Mouse (Mus musculus) Muller cell, postnatal 12 days (primary cell): Measurements from ENCODE around the gene Kpna4.

Experiments used
- DNase-seq: peaks from one replicate; pipeline ENCODE4 v3.0.0-alpha.2; 2015; ENCODE audit errors: inconsistent ontology term

The Kpna4 gene

GRCm38 (mm10) chr3:69126509-69127345, at the start of gene Kpna4:
Gene Kpna4 (minus strand): TSS chr3:69127113.
- DNase-seq: peak; percentile 99

- peak; percentile 77 for DNase-seq
Observed at GRCm38 (mm10) chr3:69175229-69175628, 48.3 kb upstream of the Kpna4 start.

DNA sequence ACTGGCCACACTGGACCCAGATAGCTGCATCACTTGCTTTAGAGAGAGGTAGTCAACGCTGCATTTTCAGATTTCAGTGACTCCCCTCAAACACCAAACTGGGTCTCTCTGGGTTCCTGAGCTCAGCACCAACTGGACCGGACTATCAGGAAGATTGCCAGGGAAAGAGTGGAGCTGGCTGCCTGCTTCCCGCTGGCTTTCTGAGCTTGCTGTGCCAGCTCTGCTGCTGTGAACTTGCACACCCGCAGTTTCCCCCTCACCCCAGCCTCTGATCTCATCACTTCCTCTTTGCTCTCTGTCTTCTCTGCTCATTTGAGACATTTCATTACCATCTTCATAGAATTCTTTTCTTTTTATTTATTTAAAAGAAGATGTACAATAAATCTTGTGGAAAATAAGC, 44.2 kb upstream of the Kpna4 start:
- peak; percentile 54 for DNase-seq

GRCm38 (mm10) chr3:69169796-69170195, 42.9 kb upstream of the Kpna4 start:
- peak; percentile 73 for DNase-seq

DNA sequence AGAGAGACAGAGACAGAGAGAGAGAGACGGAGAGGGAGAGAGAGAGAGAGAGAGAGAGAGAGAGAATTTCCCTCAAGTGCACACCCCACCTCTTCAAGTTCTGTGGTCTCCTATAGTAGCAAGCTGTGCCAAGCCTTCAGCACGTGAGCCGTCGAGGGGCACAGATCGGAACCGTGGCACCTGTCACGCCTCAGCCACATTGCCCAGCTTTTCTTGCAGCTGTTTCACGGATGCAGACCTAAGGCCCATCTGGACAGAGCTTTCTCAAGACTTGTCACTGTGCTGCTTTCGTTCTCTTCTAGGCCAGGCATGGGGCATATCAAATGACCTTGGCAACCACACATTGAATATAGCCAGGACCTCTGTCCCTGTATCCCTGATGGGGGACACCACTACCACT, 41.8 kb upstream of the Kpna4 start:
- DNase-seq: no peak

- no peak for DNase-seq
Observed at GRCm38 (mm10) chr3:69163057-69163456, 36.1 kb upstream of the Kpna4 start.

- DNase-seq: no peak
Observed at GRCm38 (mm10) chr3:69160429-69160828, 33.5 kb upstream of the Kpna4 start.

DNA sequence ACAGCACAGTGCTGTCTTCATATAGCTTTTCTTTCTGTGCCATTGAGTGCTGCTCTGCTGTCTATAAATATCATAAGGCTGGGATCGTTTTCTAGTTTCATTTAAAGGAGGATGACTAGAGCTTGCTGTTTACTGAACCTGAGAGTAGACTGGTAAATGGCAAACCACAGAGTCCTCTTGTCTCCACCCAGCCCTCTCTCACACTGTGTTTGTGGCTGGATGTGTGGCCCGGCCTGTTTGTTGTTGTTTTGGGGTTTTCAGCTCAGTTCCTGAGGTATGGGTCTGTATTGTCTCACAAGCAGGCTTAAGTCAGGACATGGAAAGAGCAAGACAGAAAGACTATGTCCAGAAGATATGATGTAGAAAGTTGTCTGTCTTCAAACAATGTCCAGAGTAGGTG, 32.6 kb upstream of the Kpna4 start:
- no peak for DNase-seq

DNA sequence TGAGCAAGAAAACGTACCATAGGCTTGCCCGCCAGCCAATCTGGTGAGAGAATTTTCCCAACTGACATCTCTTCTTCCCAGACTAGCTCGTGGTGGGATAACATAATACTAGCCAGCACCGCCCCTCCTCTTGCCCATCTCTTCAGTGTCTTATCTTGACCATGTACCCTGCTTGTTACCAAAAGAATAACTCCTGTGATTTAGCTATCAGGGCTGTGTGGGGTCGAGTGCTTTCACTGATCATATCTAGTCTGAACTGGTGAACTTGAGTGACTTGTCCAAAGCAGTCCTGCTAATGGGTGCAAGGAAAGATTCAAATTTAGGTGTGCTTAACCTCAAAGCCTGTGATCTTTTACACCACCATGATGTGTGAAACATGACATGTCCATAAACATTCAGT, 31.0 kb upstream of the Kpna4 start:
- DNase-seq: no peak

- no peak for DNase-seq
Observed at GRCm38 (mm10) chr3:69156484-69156883, 29.6 kb upstream of the Kpna4 start.

DNA sequence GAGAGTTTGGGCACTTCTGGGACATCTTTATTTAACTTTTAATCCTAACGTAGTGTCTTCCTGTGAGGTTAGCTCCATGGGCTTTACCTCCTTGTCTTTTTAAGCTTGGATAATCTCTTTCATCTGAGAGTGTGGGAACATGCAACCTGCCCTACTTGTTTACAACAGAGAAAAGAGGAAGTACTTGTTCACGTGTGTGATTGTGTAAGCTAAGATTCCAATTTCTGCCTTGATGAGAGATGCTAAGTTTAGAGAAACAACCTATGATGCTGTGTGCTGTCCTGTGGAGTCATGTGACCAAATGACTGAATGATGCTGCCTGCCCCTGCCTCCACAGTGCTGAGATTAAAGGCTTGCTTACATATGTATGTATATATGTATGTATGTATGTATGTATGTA, 27.8 kb upstream of the Kpna4 start:
- no peak for DNase-seq

- no peak for DNase-seq
Observed at GRCm38 (mm10) chr3:69150921-69151320, 24.0 kb upstream of the Kpna4 start.

GRCm38 (mm10) chr3:69142372-69142994, 15.6 kb upstream of the Kpna4 start:
- no peak for DNase-seq

GRCm38 (mm10) chr3:69140851-69141250, 13.9 kb upstream of the Kpna4 start:
- DNase-seq: no peak

- no peak for DNase-seq
Observed at GRCm38 (mm10) chr3:69136059-69136458, 9.1 kb upstream of the Kpna4 start.

DNA sequence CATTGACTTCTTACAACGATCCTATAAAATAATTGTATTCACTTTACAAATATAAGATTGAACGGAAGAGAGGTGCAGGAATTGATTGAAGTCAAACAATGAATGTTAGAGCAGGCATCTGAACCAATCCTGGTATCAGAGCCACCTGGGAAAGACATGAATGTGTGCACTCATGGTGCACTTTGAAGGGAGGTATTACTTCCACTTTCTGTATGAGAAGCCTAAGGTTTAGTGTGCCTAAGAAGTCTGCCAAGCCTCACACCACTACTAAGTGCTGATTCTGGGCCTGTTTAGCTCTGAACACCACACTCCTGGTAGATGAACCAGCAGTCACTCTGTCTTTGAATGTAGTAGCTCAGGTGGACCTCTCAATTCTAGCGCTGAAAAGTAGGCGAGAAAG, 4.1 kb upstream of the Kpna4 start:
- no peak for DNase-seq

- DNase-seq: no peak
Observed at GRCm38 (mm10) chr3:69127693-69128092, 780 bp upstream of the Kpna4 start.

- DNase-seq: no peak
Observed at GRCm38 (mm10) chr3:69127346-69127678, 399 bp upstream of the Kpna4 start.

DNA sequence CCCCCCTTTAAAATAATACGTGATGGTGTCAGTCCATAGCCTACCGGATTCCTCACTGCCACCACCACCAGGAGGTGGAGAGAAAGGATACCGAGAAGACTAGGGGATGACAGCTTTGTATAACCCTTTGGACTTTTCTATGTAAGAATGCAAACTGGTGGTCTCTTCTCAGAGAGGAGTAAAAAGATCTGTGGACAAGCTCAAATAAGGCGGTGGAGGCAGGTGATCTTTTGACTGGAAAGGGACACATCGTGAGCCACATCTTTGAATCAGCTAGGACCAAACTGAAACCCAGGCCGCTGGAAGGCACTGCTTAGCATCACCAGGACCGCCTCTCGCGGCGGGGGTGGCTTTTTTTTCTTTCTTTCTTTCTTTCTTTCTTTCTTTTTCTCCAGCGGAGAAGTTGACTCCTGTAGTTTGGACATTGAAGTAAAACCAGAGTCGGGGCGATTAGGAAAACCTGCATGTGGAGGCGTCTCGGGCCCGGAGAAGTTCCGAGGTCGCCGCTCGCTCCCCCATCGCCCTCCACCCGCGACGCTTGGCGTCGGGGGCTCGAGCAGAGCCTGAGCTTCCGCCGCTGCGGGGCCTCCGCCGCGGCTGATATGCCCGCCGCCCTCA, 913 bp downstream of the Kpna4 start:
- peak; percentile 75 for DNase-seq

- no peak for DNase-seq
Observed at GRCm38 (mm10) chr3:69125461-69125860, 1.5 kb downstream of the Kpna4 start.

GRCm38 (mm10) chr3:69118827-69119226, 8.1 kb downstream of the Kpna4 start:
- peak; percentile 70 for DNase-seq

- no peak for DNase-seq
Observed at GRCm38 (mm10) chr3:69114760-69115159, 12.2 kb downstream of the Kpna4 start.

DNA sequence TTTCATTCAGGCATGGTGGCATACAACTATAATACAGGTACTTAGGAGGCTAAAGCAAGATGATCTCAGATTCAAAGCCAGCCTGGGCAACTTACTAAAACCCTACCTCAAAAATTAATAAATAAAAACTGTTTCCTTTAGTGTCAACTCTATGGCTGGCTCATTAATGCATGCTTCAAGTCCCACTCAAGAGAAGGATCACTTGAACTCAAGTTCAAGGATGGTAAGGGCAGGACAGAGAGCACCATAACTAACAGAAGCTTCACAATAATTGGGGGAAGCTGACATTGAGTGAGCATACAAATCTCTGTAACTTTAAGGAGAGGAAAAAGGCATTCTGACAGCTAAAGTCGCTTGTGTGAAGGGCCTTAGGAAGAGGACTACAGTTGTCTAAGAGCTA, 13.0 kb downstream of the Kpna4 start:
- DNase-seq: no peak
